Mouse (Mus musculus): ENCODE results near the gene Cdc42se2. TPM values are rescaled to one million over a fixed set of nuclear protein-coding genes. Genes with fewer than 3 reads are reported as not detected.

The Cdc42se2 gene
- polyA plus RNA-seq, 1 experiment from 2014 or later, result 88.6 TPM

DNA sequence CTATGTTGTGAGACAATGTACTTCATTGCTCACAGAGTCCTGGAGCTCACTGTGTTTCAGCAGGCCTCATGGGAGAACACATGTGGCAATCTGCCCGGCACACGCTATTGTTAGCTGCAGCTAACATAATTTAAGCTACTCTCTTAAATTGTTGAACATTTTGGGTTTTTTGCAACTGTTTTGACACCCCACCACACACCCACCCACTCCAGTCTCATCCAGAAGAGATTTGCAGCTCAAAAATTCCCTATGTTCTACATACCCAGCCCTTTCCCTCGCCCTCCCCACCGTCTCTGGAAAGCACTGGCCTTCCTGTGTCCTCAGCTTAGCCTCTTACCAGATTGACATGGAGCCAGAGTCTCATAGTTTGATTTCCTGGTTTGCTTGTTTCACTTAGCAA lies 17.7 kb upstream of the Cdc42se2 start:
- Histone ChIP-seq H3K4me2 (replicated peaks; ENCODE audit: low read depth, low read length) (no peak overlapping the region), H3K9me3 (ENCODE audit: control insufficient read depth, low read depth, low read length) (no peaks in the 10 kb centered on the region), H3K4me3 (ENCODE audit: low read depth, low read length) (no peak overlapping the region), H3K27ac (ENCODE audit: low read length) (no peak overlapping the region), H3K9ac (replicated peaks; ENCODE audit: low read depth, low read length) (no peak overlapping the region), H3K4me1 (ENCODE audit: control insufficient read depth, insufficient read depth, low read length) (no peaks in the 10 kb centered on the region), H3K27me3 (ENCODE audit: control insufficient read depth, insufficient read depth, low read length) (no peaks in the 10 kb centered on the region), H3K36me3 (ENCODE audit: control insufficient read depth, insufficient read depth, low read length) (no peaks in the 10 kb centered on the region)
- no peak for ATAC-seq (ENCODE audit: insufficient number of reproducible peaks, insufficient read depth, low FRiP score, low read depth)
- 89% methylated on average over 4 of the region's 4 CpGs for WGBS

DNA sequence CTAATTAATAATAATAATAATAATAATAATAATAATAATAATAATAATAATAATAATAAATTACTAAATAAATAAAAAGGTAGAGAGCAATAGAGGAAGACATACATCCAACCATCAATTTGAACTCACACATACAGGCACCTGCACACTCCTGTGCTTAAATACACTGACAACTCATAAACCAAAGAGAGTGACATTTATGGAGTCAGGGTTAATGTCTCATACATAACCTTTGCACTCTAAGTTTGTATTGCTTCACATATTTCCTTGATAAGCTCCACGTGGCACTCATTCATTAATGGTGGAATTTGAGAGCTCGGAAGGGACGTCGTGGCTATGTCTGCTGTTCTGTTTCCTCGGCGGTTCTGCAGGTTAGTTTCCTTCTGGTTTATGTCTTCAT lies 15.1 kb upstream of the Cdc42se2 start:
- WGBS, result 25% methylated on average over 6 of the region's 6 CpGs
- Histone ChIP-seq H3K27ac (ENCODE audit: low read length) (no peak overlapping the region), H3K4me2 (replicated peaks; ENCODE audit: low read depth, low read length) (no peak overlapping the region), H3K27me3 (ENCODE audit: control insufficient read depth, insufficient read depth, low read length) (no peaks in the 10 kb centered on the region), H3K4me3 (ENCODE audit: low read depth, low read length) (no peak overlapping the region), H3K9me3 (ENCODE audit: control insufficient read depth, low read depth, low read length) (no peaks in the 10 kb centered on the region), H3K36me3 (ENCODE audit: control insufficient read depth, insufficient read depth, low read length) (no peaks in the 10 kb centered on the region), H3K4me1 (ENCODE audit: control insufficient read depth, insufficient read depth, low read length) (no peaks in the 10 kb centered on the region), H3K9ac (replicated peaks; ENCODE audit: low read depth, low read length) (no peak overlapping the region)
- ATAC-seq (ENCODE audit: insufficient number of reproducible peaks, insufficient read depth, low FRiP score, low read depth), result no peak

DNA sequence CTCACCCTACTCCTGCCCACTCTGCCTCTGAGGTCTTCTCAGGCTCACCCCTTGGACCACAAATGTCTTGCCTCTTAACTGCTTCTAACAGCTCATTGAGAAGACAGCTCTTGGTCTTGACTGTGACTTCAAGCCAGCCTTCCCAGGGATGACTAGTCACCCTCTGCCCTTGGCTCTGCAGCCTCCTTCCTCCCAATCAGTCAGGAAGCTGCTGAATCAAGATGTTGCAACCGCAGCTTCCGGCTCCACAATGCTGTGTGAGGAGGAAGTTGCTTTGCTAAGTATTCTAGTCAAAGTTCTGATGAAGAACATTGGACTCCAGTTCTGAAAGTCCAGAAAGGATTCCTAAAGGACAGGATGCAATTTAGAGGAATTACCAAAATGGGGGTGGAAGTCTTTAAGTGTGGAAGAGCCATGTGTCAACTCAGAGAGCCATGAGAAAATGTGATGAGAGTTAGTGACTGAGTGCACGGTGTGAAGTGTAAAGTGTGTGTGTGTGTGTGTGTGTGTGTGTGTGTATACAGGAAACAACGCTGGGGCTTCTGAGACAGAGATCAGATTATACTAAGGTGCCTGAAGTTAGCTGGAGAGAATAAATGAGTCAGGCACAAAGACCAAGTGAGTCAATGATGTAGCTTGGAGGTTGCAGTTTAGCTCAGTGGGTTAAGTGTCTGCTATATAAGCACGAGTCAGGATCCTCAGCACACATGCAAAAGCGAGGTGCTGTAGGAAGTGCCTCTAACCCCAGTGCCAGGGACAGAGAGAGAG lies 14.5 kb upstream of the Cdc42se2 start:
- Histone ChIP-seq H3K36me3 (ENCODE audit: control insufficient read depth, insufficient read depth, low read length) (no peaks in the 10 kb centered on the region), H3K9me3 (ENCODE audit: control insufficient read depth, low read depth, low read length) (no peaks in the 10 kb centered on the region), H3K4me3 (ENCODE audit: low read depth, low read length) (no peak overlapping the region), H3K27ac (ENCODE audit: low read length) (no peak overlapping the region), H3K27me3 (ENCODE audit: control insufficient read depth, insufficient read depth, low read length) (no peaks in the 10 kb centered on the region), H3K4me1 (ENCODE audit: control insufficient read depth, insufficient read depth, low read length) (no peaks in the 10 kb centered on the region), H3K9ac (replicated peaks; ENCODE audit: low read depth, low read length) (no peak overlapping the region), H3K4me2 (replicated peaks; ENCODE audit: low read depth, low read length) (no peak overlapping the region)
- ATAC-seq (ENCODE audit: insufficient number of reproducible peaks, insufficient read depth, low FRiP score, low read depth), result no peak
- WGBS, result 55% methylated on average over 6 of the region's 6 CpGs

DNA sequence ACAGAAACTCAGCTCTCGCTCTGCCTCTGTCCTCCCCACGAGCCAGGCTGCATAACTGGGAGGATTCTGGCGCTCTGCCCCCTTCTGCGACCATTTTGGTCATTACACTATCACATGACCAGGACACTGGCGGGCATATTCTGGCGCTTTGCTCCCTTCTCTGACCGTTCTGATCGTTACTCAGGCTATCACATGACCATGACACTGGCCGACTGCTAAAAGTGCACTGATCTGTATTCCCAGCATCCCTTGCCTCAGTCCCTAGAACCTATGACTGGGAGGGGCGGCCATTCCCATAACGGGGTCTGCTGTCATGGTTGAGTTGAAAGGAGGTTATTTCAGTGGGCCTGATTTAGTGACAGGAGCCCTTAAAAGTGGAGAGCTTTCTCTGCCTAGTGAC lies 9.1 kb upstream of the Cdc42se2 start:
- no peak overlapping the region for H3K4me2 ChIP-seq (replicated peaks; ENCODE audit: low read depth, low read length)
- H3K9me3 ChIP-seq (ENCODE audit: control insufficient read depth, low read depth, low read length), result no peaks in the 10 kb centered on the region
- no peaks in the 10 kb centered on the region for H3K36me3 ChIP-seq (ENCODE audit: control insufficient read depth, insufficient read depth, low read length)
- WGBS, result 80% methylated on average over 11 of the region's 11 CpGs
- H3K27ac ChIP-seq (ENCODE audit: low read length), result no peak overlapping the region
- H3K27me3 ChIP-seq (ENCODE audit: control insufficient read depth, insufficient read depth, low read length), result no peaks in the 10 kb centered on the region
- H3K4me1 ChIP-seq (ENCODE audit: control insufficient read depth, insufficient read depth, low read length), result no peaks in the 10 kb centered on the region
- H3K9ac ChIP-seq (replicated peaks; ENCODE audit: low read depth, low read length), result no peak overlapping the region
- no peak overlapping the region for H3K4me3 ChIP-seq (ENCODE audit: low read depth, low read length)
- ATAC-seq (ENCODE audit: insufficient number of reproducible peaks, insufficient read depth, low FRiP score, low read depth), result no peak

DNA sequence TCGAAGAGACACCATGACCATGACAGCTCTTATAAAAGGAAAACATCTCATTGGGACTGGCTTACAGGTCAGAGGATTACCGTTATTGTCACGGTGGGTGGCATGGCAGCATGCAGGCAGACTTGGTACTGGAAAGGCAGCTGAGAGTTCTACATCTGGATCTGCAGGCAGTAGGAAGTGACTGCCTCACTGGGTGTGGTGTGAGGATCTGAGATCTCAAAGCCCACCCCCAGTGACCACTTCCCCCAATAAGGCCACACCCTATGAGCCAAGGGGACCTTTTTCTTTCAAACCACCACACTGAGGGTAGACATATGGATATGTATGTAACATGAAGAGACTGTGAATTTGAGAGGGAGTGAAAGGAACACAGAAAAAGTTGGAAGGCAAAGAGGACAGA lies 7.2 kb upstream of the Cdc42se2 start:
- WGBS, result 83% methylated on average over 3 of the region's 3 CpGs
- Histone ChIP-seq H3K27ac (ENCODE audit: low read length) (no peak overlapping the region), H3K4me2 (replicated peaks; ENCODE audit: low read depth, low read length) (no peak overlapping the region), H3K9me3 (ENCODE audit: control insufficient read depth, low read depth, low read length) (no peaks in the 10 kb centered on the region), H3K4me3 (ENCODE audit: low read depth, low read length) (no peak overlapping the region), H3K36me3 (ENCODE audit: control insufficient read depth, insufficient read depth, low read length) (no peaks in the 10 kb centered on the region), H3K4me1 (ENCODE audit: control insufficient read depth, insufficient read depth, low read length) (no peaks in the 10 kb centered on the region), H3K9ac (replicated peaks; ENCODE audit: low read depth, low read length) (no peak overlapping the region), H3K27me3 (ENCODE audit: control insufficient read depth, insufficient read depth, low read length) (no peaks in the 10 kb centered on the region)
- ATAC-seq (ENCODE audit: insufficient number of reproducible peaks, insufficient read depth, low FRiP score, low read depth), result no peak

DNA sequence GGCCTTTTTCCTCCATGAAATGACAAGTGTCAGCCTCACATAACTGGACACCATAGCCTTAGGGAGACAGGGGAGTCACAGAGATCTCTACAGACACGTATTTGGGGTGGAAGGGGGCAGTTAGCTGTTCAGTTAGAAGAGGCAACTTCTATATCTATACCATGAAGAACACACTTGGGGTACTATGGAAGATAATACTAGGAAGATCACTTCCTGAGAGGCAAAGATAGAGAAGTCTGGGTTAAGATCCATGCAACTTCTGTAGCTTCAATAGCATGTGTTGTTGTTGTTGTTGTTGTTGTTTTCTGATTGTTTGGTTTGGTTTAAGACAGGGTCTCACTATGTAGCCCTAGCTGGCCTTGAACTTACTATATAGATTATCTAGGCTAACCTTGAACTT lies 5.7 kb upstream of the Cdc42se2 start:
- Histone ChIP-seq H3K4me2 (replicated peaks; ENCODE audit: low read depth, low read length) (no peak overlapping the region), H3K27me3 (ENCODE audit: control insufficient read depth, insufficient read depth, low read length) (no peaks in the 10 kb centered on the region), H3K9me3 (ENCODE audit: control insufficient read depth, low read depth, low read length) (no peaks in the 10 kb centered on the region), H3K36me3 (ENCODE audit: control insufficient read depth, insufficient read depth, low read length) (no peaks in the 10 kb centered on the region), H3K4me3 (ENCODE audit: low read depth, low read length) (no peak overlapping the region), H3K27ac (ENCODE audit: low read length) (no peak overlapping the region), H3K9ac (replicated peaks; ENCODE audit: low read depth, low read length) (no peak overlapping the region), H3K4me1 (ENCODE audit: control insufficient read depth, insufficient read depth, low read length) (no peaks in the 10 kb centered on the region)
- 61% methylated on average over 1 of the region's 1 CpGs for WGBS
- no peak for ATAC-seq (ENCODE audit: insufficient number of reproducible peaks, insufficient read depth, low FRiP score, low read depth)

DNA sequence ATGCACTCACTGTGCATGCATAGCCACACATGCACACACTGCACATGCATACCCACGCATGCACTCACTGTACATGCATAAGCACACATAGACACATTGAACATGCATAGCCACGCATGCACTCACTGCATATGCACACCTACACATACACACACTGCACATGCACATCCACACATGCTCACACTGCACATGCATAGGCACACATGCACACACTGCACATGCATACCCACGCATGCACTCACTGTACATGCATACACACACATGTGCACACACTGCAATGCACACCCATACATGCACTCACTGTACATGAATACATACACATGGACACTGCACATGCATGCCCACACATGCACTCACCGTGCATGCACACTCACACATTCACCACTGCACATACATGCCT lies 4.0 kb upstream of the Cdc42se2 start:
- Histone ChIP-seq H3K27me3 (ENCODE audit: control insufficient read depth, insufficient read depth, low read length) (no peaks in the 10 kb centered on the region), H3K27ac (ENCODE audit: low read length) (no peak overlapping the region), H3K4me3 (ENCODE audit: low read depth, low read length) (no peak overlapping the region), H3K9me3 (ENCODE audit: control insufficient read depth, low read depth, low read length) (no peaks in the 10 kb centered on the region), H3K9ac (replicated peaks; ENCODE audit: low read depth, low read length) (no peak overlapping the region), H3K36me3 (ENCODE audit: control insufficient read depth, insufficient read depth, low read length) (no peaks in the 10 kb centered on the region), H3K4me1 (ENCODE audit: control insufficient read depth, insufficient read depth, low read length) (peaks cover under 1% of the 10 kb centered on the region; the same call in 1 of the 2 replicates), H3K4me2 (replicated peaks; ENCODE audit: low read depth, low read length) (no peak overlapping the region)
- ATAC-seq (ENCODE audit: insufficient number of reproducible peaks, insufficient read depth, low FRiP score, low read depth), result no peak
- WGBS, result 96% methylated on average over 4 of the region's 4 CpGs

DNA sequence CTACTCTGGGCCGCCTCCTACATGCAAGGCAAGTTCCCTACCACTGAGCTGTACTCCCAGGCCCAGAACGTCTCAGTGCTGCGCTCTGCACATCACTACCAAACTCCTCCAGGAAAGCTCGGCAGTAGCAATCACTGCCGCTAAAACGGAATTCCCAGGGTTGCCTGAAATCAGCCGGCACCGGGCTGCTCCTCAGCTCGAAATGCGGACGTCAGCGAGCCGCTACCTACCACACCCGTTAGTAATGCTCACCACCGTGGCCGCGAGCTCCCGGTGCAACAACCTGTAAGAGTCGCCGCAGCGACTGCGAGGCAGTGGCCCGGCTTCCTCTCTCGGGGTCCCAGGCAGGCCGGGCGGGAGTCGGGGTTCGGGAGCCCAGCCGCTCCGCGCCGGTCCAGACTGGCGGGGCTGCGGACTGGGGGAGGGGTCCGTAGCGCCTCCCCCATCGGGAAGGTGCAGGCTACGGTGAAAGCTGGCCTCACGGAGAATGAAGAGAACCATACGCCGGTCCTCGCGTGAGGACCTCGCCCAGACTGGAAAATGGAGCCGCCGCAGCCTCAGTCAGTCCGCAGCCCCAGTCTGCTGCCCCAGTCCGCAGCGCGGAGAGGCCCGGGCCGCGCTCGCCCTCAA lies 502 bp downstream of the Cdc42se2 start:
- peak overlapping the region; percentile 64 for H3K4me2 ChIP-seq (replicated peaks; ENCODE audit: low read depth, low read length)
- H3K9ac ChIP-seq (replicated peaks; ENCODE audit: low read depth, low read length), result peak overlapping the region; percentile 86
- peak overlapping the region; percentile 98 for H3K27ac ChIP-seq (ENCODE audit: low read length)
- no peaks in the 10 kb centered on the region for H3K27me3 ChIP-seq (ENCODE audit: control insufficient read depth, insufficient read depth, low read length)
- peaks cover 7% of the 10 kb centered on the region; the same call in 1 of the 2 replicates for H3K4me1 ChIP-seq (ENCODE audit: control insufficient read depth, insufficient read depth, low read length)
- under 1% methylated on average over 54 of the region's 54 CpGs for WGBS
- H3K4me3 ChIP-seq (ENCODE audit: low read depth, low read length), result peak overlapping the region; percentile 93
- no peaks in the 10 kb centered on the region for H3K9me3 ChIP-seq (ENCODE audit: control insufficient read depth, low read depth, low read length)
- peak; percentile 74 for ATAC-seq (ENCODE audit: insufficient number of reproducible peaks, insufficient read depth, low FRiP score, low read depth)
- H3K36me3 ChIP-seq (ENCODE audit: control insufficient read depth, insufficient read depth, low read length), result no peaks in the 10 kb centered on the region
